Comparison of ENCODE assay signal across 19 mouse cellular contexts in genomic region chr4:126667075-126667474, GRCm38 (mm10). TPM values are rescaled to one million over a fixed set of nuclear protein-coding genes. Genes with fewer than 3 reads are reported as not detected.
DNase-seq lines count a peak whose midpoint lies in the region; ATAC-seq and TF ChIP-seq lines count a peak whose summit lies in the region.
"Had no signal": no experiment of that assay in that cellular context is flagged by ENCODE, and none has a peak within 500 bp of the region (broad histone marks: within the 10 kb centered on the region; RNA-seq: fewer than 3 reads in every experiment).

No protein-coding gene starts in this region.

- peaks cover 8% of the 10 kb centered on the region; the same call in 1 of the 2 replicates for H3K27me3 ChIP-seq in liver, embryonic 12.5 days (replicated peaks)
- H3K27me3 ChIP-seq in E14TG2a.4 (ENCODE audit: insufficient read depth, low read length) (peaks cover 6% of the 10 kb centered on the region), Patski (peaks cover 15% of the 10 kb centered on the region)
- H3K27me3 ChIP-seq in liver, embryonic 14.5 days (ENCODE audit: control insufficient read depth, insufficient read depth, low read length), result no peaks in the 10 kb centered on the region
- H3K27me3 ChIP-seq: embryonic facial prominence, embryonic 15.5 days; forebrain, embryonic 13.5 days; hindbrain, embryonic 12.5 days; limb, embryonic 13.5 days; neural tube, embryonic 13.5 days had no signal

- POLR2A ChIA-PET in Patski (lab: Charles Lee), result no interaction called here

- H3K27ac ChIP-seq in liver, embryonic 12.5 days, result no peak overlapping the region
- H3K27ac ChIP-seq in liver, embryonic 14.5 days, result no peak overlapping the region
- H3K27ac ChIP-seq: embryonic facial prominence, embryonic 15.5 days; forebrain, embryonic 13.5 days; hindbrain, embryonic 12.5 days; limb, embryonic 13.5 days; neural tube, embryonic 13.5 days had no signal

- CTCF ChIA-PET in Patski (lab: Charles Lee), result no interaction called here

- no peak overlapping the region for H3K4me3 ChIP-seq in liver, embryonic 12.5 days
- no peak overlapping the region for H3K4me3 ChIP-seq in E14TG2a.4 (replicated peaks; ENCODE audit: low read length)
- H3K4me3 ChIP-seq in liver, embryonic 14.5 days (ENCODE audit: insufficient read depth in 1 of 2, low read depth in 2 of 2, low read length in 2 of 2), result no peak overlapping the region
- H3K4me3 ChIP-seq: embryonic facial prominence, embryonic 15.5 days; forebrain, embryonic 13.5 days; hindbrain, embryonic 12.5 days; limb, embryonic 13.5 days; megakaryocyte, embryonic 14.5 days; neural tube, embryonic 13.5 days had no signal

- WGBS in liver, embryonic 12.5 days (ENCODE audit: insufficient replicate concordance), result 74% methylated on average over 2 of the region's 2 CpGs
- 77% methylated on average over 2 of the region's 2 CpGs for WGBS in liver, embryonic 14.5 days (ENCODE audit: insufficient replicate concordance)

- no peaks in the 10 kb centered on the region for H3K4me1 ChIP-seq in liver, embryonic 12.5 days
- H3K4me1 ChIP-seq in E14TG2a.4 (replicated peaks; ENCODE audit: low read depth, low read length), result no peaks in the 10 kb centered on the region
- no peaks in the 10 kb centered on the region for H3K4me1 ChIP-seq in liver, embryonic 14.5 days (replicated peaks; ENCODE audit: control insufficient read depth in 2 of 2, insufficient read depth in 2 of 2, low read length in 1 of 2)
- H3K4me1 ChIP-seq: embryonic facial prominence, embryonic 15.5 days; forebrain, embryonic 13.5 days; hindbrain, embryonic 12.5 days; limb, embryonic 13.5 days; megakaryocyte, embryonic 14.5 days; neural tube, embryonic 13.5 days had no signal

- in situ Hi-C loops in Patski (cut with MboI; ENCODE audit: low pct_unique_long_range_greater_than_20kb), result no loop called here

- DNase-seq in liver (peak; percentile 37), Patski (ENCODE audit: low read depth, low spot score) (no peak)
- no peak for DNase-seq in liver, embryonic 14.5 days (ENCODE audit: low read depth in 3 of 3, low spot score in 3 of 3)
- DNase-seq in layer of hippocampus, adult 9-11 months, result no peak
- DNase-seq: cerebellum, adult 9-10 months; kidney, adult 18-20 months; kidney, postnatal 4 days; thymus, adult 18-20 months had no signal

- H3K9me3 ChIP-seq in liver, embryonic 12.5 days (replicated peaks), result 0 out of 2 replicates have a peak, but pooled peaks cover 2% of the 10 kb centered on the region
- H3K9me3 ChIP-seq in E14TG2a.4 (ENCODE audit: low read length), result no peaks in the 10 kb centered on the region
- H3K9me3 ChIP-seq in liver, embryonic 14.5 days (ENCODE audit: control insufficient read depth, low read length), result no peaks in the 10 kb centered on the region
- H3K9me3 ChIP-seq: embryonic facial prominence, embryonic 15.5 days; forebrain, embryonic 13.5 days; hindbrain, embryonic 12.5 days; limb, embryonic 13.5 days; neural tube, embryonic 13.5 days had no signal

- no peak overlapping the region for H3K9ac ChIP-seq in liver, embryonic 12.5 days
- no peak overlapping the region for H3K9ac ChIP-seq in liver, embryonic 14.5 days (replicated peaks)
- H3K9ac ChIP-seq: embryonic facial prominence, embryonic 15.5 days; forebrain, embryonic 13.5 days; hindbrain, embryonic 12.5 days; limb, embryonic 13.5 days; neural tube, embryonic 13.5 days had no signal

- H3K36me3 ChIP-seq in liver, embryonic 12.5 days, result no peaks in the 10 kb centered on the region
- no peaks in the 10 kb centered on the region for H3K36me3 ChIP-seq in E14TG2a.4 (ENCODE audit: insufficient read depth, low read length)
- no peaks in the 10 kb centered on the region for H3K36me3 ChIP-seq in liver, embryonic 14.5 days (replicated peaks; ENCODE audit: control insufficient read depth, insufficient read depth, low read depth)
- H3K36me3 ChIP-seq: embryonic facial prominence, embryonic 15.5 days; G1E; hindbrain, embryonic 12.5 days; limb, embryonic 13.5 days; neural tube, embryonic 13.5 days had no signal

- no peak overlapping the region for H3K4me2 ChIP-seq in liver, embryonic 12.5 days
- no peak overlapping the region for H3K4me2 ChIP-seq in liver, embryonic 14.5 days (ENCODE audit: low read depth)
- H3K4me2 ChIP-seq: embryonic facial prominence, embryonic 15.5 days; forebrain, embryonic 13.5 days; hindbrain, embryonic 12.5 days; limb, embryonic 13.5 days; neural tube, embryonic 13.5 days had no signal

- no peak for ATAC-seq in liver, embryonic 12.5 days
- ATAC-seq in Patski, result no peak
- ATAC-seq in liver, embryonic 14.5 days (ENCODE audit: insufficient read depth), result no peak
- ATAC-seq in frontal cortex, adult (ENCODE audit: low TSS enrichment), result no peak
- ATAC-seq: activated CD4-positive, CD25-positive, alpha-beta regulatory T cell, adult 4 months; forebrain, embryonic 13.5 days had no signal

- no peak for TF ChIP-seq EP300 in liver, embryonic 14.5 days (IDR thresholded peaks at IDR 0.05; ENCODE audit: low read depth)

- TF ChIP-seq CTCF in E14TG2a.4 (conservative IDR thresholded peaks at IDR 0.05; ENCODE audit: low read length) (peak; percentile 72), Patski (IDR thresholded peaks at IDR 0.05) (peak; percentile 38)
- TF ChIP-seq CTCF in liver, embryonic 14.5 days (IDR thresholded peaks at IDR 0.05; ENCODE audit: low read depth), result peak; percentile 55

RNA-seq across cellular contexts. Expression of gene Psmb2, which starts 10.4 kb away (rescaled TPM):
- 367 and 374 TPM in 2 replicates for polyA plus RNA-seq in liver, embryonic 12.5 days (2016; fragmentation: Nextera tagmentation; extraction: Ambion mirVana)
- 162 TPM for polyA plus RNA-seq in Patski (2021)
- 124 and 129 TPM in 2 replicates for polyA plus RNA-seq in liver, embryonic 14.5 days (2012; rRNA removed)
- polyA plus RNA-seq in liver, embryonic 14.5 days (2014; fragmentation: Nextera tagmentation; extraction: Ambion mirVana), result 286 and 298 TPM in 2 replicates

RNA-seq across cellular contexts. Expression of gene 5730409E04Rik, which starts 57.5 kb away (rescaled TPM):
- polyA plus RNA-seq in liver, embryonic 12.5 days (2016; fragmentation: Nextera tagmentation; extraction: Ambion mirVana), result 0.26 and 0.44 TPM in 2 replicates
- polyA plus RNA-seq in Patski (2021), result 10.7 TPM
- polyA plus RNA-seq in liver, embryonic 14.5 days (2012; rRNA removed), result 0.38 and 0.48 TPM in 2 replicates
- 0.14 and 0.27 TPM in 2 replicates for polyA plus RNA-seq in liver, embryonic 14.5 days (2014; fragmentation: Nextera tagmentation; extraction: Ambion mirVana)
- polyA plus RNA-seq: G1E had no signal
